Mouse (Mus musculus) lung, adult 2 months (tissue): ENCODE measurements around the gene Pla2g2c. TPM values are rescaled to one million over a fixed set of nuclear protein-coding genes. Genes with fewer than 3 reads are reported as not detected.

Experiments used
- DNase-seq: peaks from one replicate; pipeline ENCODE4 v3.0.0; 2022
- H3K4me1 ChIP-seq: fragments of 200-500 bp; 2 replicates; pipeline ENCODE4 v1.6.1; 2011; ENCODE audit warnings: low read length; ENCODE audit not compliant: control insufficient read depth, insufficient read depth
- H3K4me3 ChIP-seq: fragments of 200-500 bp; replicated peaks from 2 replicates; pipeline ENCODE3; 2011; ENCODE audit warnings: low read depth, mild to moderate bottlenecking, control low read depth, low read length; ENCODE audit errors: extremely low read depth
- CTCF ChIP-seq: fragments of 200-500 bp; IDR thresholded peaks from 2 replicates; pipeline ENCODE4 v1.5.1; 2011; ENCODE audit warnings: mild to moderate bottlenecking, low read length, control low read depth; ENCODE audit not compliant: insufficient read depth
- POLR2A ChIP-seq: fragments of 200-500 bp; IDR thresholded peaks from 2 replicates; pipeline ENCODE4 v1.6.1; 2011; ENCODE audit warnings: low read depth, mild to moderate bottlenecking, control low read depth, low read length, borderline replicate concordance; ENCODE audit errors: extremely low read depth
- WGBS: fragments of 180-500 bp; shearing (Covaris S2); methylation state at CpG from one replicate; pipeline ENCODE4 v1.1.7; 2018; 5-methylcytosine and 5-hydroxymethylcytosine counted together
- polyA plus RNA-seq: library from polyadenylated mRNA; depleted of rRNA; stranded (reverse); fragments of >200 nt; gene quantifications from 2 replicates; pipeline ENCODE4 v1.2.3, GENCODE M21; 2012

Gene Pla2g2c
- polyA plus RNA-seq, 1 experiment = 0.93 TPM

DNA sequence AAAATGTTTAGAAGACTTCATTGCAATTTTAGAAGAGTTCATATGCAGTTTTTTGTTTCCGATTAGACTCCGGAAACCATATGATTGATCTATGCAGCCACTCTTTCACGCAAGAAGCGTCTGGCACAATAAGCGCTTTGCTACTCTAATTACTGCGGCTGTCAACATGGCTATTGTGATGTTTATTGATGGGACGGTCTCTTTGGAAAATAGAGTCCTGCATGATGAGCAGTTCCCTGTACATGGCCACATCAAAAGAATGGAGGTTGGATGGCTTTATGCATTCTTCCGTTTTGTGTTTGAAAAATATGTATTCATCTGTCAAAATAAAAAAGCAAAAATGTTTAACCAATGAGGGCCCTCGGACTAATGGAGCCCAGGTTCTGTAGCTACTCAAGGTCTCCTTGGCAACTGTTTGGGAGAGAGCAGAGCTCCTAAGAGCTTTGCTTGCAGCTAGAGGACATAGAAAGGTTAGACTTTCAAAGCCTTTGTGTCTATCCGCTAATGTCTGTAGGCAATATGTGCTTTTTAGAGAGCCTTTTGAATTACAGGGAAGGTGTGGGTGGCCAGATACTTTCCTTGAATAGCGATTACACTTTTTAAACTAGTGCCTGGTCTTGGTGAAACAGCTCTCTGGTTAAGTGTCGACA lies 31.4 kb upstream of the Pla2g2c start:
- 63% methylated on average over 12 of the region's 12 CpGs for WGBS
- TF ChIP-seq CTCF (no peak), POLR2A (no peak)
- DNase-seq = no peak
- Histone ChIP-seq H3K4me1 (no peaks in the 10 kb centered on the region), H3K4me3 (no peak overlapping the region)

DNA sequence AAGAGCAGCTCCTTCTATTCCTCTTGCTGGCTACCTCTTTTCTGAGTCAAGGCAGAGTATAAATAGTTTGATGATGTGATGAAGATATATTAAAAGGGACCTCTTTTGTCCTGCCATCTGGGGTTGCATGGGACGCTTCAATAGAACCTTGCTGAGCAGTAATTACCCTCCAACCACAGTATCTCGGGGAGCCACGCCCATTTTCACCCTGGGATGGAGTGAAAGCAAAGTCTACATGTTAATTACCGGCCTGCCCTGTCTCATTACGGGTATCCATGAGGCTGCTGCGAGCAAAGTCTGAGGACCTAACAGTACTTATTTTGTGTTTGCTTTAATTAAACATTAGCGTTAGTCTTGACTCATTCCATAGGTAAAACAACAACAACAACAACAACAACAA lies 27.9 kb upstream of the Pla2g2c start:
- Histone ChIP-seq H3K4me3 (no peak overlapping the region), H3K4me1 (no peaks in the 10 kb centered on the region)
- 37% methylated on average over 7 of the region's 7 CpGs for WGBS
- no peak for TF ChIP-seq CTCF
- no peak for TF ChIP-seq POLR2A
- DNase-seq = no peak

DNA sequence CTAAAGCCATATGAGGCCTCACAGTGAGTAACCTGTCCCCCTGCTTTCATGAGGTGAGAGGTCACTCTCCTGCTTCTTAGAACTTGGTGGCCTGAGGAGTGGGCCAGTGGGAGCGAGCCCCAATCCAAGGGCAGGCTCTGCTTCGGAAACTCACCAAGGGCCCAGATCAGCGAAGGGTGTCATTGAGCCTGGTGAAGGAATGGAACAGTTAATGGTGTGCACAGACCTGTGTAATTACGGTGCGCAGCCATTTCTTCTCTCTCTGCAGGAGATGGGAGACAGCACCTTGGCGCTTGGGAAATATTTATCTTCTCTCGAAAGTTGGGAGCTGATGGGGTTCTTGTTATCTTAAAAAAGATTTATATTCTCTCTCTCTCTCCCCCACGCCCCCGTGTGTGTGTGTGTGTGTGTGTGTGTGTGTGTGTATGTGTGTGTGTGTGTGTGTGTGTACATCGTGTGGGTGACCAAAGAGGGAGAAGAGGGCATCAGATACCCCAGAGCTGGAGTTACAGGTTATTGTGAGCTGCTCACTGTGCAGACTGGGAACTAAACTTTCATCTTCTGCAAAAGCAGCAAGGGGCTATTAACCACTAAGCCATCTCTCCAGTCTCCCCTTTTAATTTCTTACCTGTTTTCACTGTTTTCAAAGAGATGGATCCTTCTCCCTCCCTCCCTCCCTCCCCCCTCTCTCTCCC lies 27.3 kb upstream of the Pla2g2c start:
- Histone ChIP-seq H3K4me3 (no peak overlapping the region), H3K4me1 (no peaks in the 10 kb centered on the region)
- TF ChIP-seq POLR2A (no peak), CTCF (no peak)
- 44% methylated on average over 10 of the region's 10 CpGs for WGBS
- no peak for DNase-seq

DNA sequence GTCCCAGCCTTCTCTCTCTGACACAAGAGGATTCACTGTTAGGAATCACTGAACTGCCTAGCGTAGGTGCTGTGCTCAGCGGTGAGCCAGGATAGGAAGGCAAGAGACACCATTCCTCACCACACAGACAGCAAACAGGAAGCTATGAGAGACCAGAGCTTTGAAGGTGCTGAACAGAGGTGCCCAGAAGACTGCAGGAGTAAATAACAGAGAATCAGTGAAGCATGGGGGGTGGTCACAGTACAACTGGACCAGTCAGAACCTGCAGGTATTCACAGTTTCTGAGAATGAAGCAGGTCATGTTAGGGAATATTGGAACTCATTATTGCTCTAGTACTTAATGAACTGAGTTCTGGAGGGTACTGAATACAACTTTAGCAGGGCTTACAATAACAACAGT lies 26.3 kb upstream of the Pla2g2c start:
- H3K4me3 ChIP-seq = no peak overlapping the region
- TF ChIP-seq CTCF (no peak), POLR2A (no peak)
- no peaks in the 10 kb centered on the region for H3K4me1 ChIP-seq
- WGBS = 64% methylated on average over 2 of the region's 2 CpGs
- no peak for DNase-seq

DNA sequence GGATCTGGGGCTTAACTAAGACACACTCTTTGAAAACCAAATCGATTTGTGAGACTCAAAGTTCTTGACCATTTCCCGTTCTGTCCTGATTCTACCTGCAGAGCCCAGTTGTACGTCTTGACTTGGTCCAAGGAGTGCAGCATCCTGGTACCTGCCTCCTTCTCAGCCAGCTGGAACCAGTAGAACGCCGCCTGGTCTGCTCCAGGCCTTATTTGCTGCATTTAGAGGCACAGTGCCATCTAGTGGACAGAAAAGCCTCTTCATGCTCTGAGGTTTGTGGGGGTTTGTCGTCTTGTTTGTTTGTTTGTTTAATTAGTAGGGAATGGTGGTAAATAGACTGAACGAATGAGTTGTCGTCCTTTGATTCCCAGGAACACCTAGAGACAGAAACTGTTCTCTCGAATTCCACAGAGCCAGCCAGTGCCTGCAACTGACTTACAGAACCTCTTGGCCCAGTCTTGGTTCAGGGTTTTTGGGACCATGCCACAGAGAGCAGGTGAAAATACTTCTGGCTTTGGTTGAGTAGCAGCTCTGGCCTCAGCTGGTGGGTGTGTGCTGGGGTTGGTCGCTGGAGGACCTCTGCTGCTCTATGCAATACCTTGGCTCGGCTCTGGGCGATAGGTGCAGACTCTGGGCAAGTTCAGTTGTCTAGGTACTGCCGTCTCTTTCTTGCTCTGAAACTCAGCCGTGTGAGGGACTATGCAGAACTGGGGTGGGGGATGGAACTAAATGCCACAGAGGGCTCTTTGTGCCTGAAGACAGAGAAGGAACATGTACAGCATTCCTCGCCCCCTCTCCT lies 24.2 kb upstream of the Pla2g2c start:
- DNase-seq = peak; percentile 20
- WGBS = 26% methylated on average over 15 of the region's 15 CpGs

DNA sequence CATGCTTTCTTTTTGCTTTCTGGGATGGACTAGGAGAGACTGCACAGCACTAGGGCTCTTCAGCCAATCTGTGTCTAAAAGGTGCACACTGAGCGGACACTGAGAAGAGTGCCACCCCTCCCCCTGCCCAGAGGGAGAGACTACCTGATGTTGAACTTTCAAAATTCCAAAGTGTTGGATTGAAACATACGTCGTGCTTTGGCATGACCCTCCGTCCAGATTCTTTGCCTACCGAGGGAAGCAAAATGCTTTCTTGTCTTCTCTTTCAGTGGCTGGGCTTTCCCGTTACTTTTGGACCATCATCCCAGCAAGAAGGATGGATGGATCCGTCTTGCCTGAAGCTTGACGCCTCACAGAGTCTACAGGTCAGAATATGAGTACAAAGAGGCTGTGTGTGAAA lies 23.5 kb upstream of the Pla2g2c start:
- 61% methylated on average over 8 of the region's 8 CpGs for WGBS
- Histone ChIP-seq H3K4me3 (no peak overlapping the region), H3K4me1 (no peaks in the 10 kb centered on the region)
- TF ChIP-seq CTCF (no peak), POLR2A (no peak)
- no peak for DNase-seq

More for the DNA sequence above, 24.2 kb upstream of the Pla2g2c start:
- Histone ChIP-seq H3K4me3 (no peak overlapping the region), H3K4me1 (no peaks in the 10 kb centered on the region)
- TF ChIP-seq POLR2A (no peak), CTCF (peak; percentile 65)

DNA sequence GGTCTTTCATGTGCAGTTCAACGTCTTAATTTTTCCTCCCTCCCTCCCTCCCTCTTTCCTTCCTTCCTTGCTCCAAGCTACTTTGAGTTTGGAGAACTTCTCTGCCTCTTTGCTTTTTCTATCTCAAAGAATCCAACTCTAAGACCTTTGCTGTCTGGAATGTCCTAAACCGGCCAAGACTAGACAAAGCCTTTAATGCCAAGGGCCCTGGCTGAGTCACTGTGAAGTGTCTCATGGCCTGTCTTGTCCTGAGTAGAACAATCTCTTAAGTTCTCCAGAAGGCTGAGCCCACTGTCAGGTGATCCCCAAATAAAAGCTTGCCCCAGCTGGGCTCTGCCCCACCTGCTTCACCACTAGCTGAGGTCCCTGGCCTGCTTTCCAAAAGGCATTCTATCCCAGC lies 22.6 kb upstream of the Pla2g2c start:
- 54% methylated on average over 2 of the region's 2 CpGs for WGBS
- TF ChIP-seq POLR2A (no peak), CTCF (no peak)
- Histone ChIP-seq H3K4me3 (no peak overlapping the region), H3K4me1 (no peaks in the 10 kb centered on the region)
- no peak for DNase-seq

DNA sequence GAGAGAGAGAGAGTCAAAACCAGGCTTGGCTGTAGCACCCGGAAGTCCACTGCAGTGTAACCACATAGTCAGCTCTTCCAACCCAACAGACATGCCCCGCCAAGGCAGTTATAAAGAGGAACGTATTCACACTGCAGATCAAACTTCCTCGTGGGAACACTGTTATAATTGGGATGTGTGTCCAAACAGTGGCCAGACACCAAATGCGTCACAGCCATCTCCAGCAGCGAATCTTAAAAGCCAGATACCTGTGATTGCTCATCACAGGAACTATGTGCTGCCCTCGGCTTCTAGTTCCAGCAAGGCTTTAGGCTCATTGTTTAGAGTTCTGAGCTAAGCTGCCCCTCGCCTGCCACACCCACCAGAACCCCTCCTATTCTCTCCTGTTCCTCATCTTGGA lies 22.1 kb upstream of the Pla2g2c start:
- no peak for DNase-seq

DNA sequence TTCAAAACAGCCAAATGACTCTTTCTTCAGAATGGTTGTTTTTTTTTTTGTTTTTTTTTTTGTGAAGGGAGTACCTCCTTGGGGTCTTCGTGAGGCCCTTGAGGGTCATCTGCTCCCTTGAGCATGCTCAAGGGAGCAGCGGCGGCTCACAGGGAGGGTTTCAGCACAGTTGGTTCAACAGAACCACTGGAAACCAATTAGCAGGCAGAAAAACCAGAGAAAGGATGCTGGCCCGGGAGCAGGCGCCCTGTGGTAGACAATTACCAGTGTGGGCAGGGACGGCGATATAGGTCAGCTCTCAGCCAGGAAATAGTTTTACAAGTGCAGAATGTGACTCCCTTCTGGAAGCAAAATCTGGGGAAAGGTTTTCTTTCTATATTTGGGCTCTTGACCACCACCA lies 21.0 kb upstream of the Pla2g2c start:
- H3K4me1 ChIP-seq = no peaks in the 10 kb centered on the region
- no peak for DNase-seq
- 72% methylated on average over 7 of the region's 7 CpGs for WGBS
- no peak overlapping the region for H3K4me3 ChIP-seq
- no peak for TF ChIP-seq CTCF
- TF ChIP-seq POLR2A = no peak

More for the DNA sequence above, 22.1 kb upstream of the Pla2g2c start:
- Histone ChIP-seq H3K4me3 (no peak overlapping the region), H3K4me1 (no peaks in the 10 kb centered on the region)
- 60% methylated on average over 8 of the region's 8 CpGs for whole genome bisulfite sequencing
- TF ChIP-seq POLR2A = no peak
- TF ChIP-seq CTCF = no peak

DNA sequence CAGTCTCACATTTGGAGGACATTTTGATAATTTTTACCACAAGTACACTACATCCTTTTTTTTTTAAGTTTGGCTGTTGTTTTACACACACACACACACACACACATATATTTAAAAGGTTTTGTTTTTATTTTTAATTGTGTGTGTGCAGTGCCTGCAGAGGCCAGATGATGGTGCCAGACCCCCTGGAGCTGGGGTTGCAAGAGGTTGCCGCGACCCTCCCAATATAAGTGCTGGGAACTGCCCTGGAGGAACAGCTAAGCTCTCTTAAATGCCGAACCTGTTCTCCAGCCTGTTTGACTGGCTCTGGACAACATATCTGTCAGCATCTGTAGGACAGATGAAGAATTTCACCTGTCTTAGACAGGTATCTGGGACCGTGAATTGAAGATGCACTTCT lies 20.4 kb upstream of the Pla2g2c start:
- Histone ChIP-seq H3K4me1 (no peaks in the 10 kb centered on the region), H3K4me3 (no peak overlapping the region)
- WGBS = 80% methylated on average over 4 of the region's 4 CpGs
- no peak for TF ChIP-seq POLR2A
- TF ChIP-seq CTCF = no peak
- no peak for DNase-seq

DNA sequence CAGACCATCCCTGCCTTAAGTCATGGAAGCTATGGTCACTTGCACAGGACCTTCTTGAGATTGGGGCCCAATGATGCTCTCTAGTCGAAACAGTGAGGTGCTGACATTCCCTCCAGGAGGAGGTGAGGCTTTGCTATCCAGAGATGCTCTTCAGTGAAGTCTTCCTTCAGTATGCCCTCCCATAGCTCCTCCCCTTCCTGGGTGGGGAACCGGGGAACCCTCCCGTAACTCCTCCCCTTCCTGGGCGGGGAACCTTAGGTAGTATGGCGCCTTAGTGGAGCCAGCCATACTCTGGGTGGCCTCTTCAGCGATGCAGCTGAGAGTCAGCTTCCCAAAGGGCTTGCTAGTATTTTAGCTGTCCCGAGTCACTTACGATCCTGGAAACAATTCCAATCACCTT lies 18.0 kb upstream of the Pla2g2c start:
- WGBS = 93% methylated on average over 8 of the region's 8 CpGs
- no peak for DNase-seq
- H3K4me3 ChIP-seq = no peak overlapping the region
- no peaks in the 10 kb centered on the region for H3K4me1 ChIP-seq
- TF ChIP-seq CTCF (no peak), POLR2A (no peak)
